Mouse (Mus musculus) embryo, embryonic 11.5 days (tissue): ENCODE measurements at regions not wholly inside any gene's neighbourhood (a gene's known extent, or its start where the extent isn't known, plus 50 kb on each side); places are given as distances from the start of the nearest gene placed in this dataset.

Experiments
- DNase-seq: peaks from one replicate; pipeline ENCODE4 v3.0.0-alpha.2; 2012; ENCODE audit warnings: low read depth, low spot score

- no peak for DNase-seq
Observed at GRCm38 (mm10) chr12:79944090-79944489, 168.7 kb downstream of the Zfp36l1 start.

GRCm38 (mm10) chr12:79942563-79943131 is 170.2 kb downstream of the Zfp36l1 start:
- no peak for DNase-seq

GRCm38 (mm10) chr12:79941828-79942227 is 171.0 kb downstream of the Zfp36l1 start:
- no peak for DNase-seq

GRCm38 (mm10) chr12:79939436-79939835 is 173.4 kb downstream of the Zfp36l1 start:
- DNase-seq = no peak

GRCm38 (mm10) chr12:79937876-79938275 is 174.9 kb downstream of the Zfp36l1 start:
- no peak for DNase-seq

- no peak for DNase-seq
Observed at GRCm38 (mm10) chr12:79936698-79937097, 176.1 kb downstream of the Zfp36l1 start.

- no peak for DNase-seq
Observed at GRCm38 (mm10) chr12:79934091-79934490, 178.7 kb downstream of the Zfp36l1 start.

- DNase-seq = no peak
Observed at GRCm38 (mm10) chr12:79932905-79933304, 179.9 kb downstream of the Zfp36l1 start.

- DNase-seq = no peak
Observed at GRCm38 (mm10) chr12:79931455-79931854, 181.4 kb downstream of the Zfp36l1 start.

GRCm38 (mm10) chr12:79929846-79930245 is 183.0 kb downstream of the Zfp36l1 start:
- DNase-seq = no peak

GRCm38 (mm10) chr12:79928739-79929380 is 184.0 kb downstream of the Zfp36l1 start:
- no peak for DNase-seq

- no peak for DNase-seq
Observed at GRCm38 (mm10) chr12:79928298-79928697, 184.5 kb downstream of the Zfp36l1 start.

- DNase-seq = no peak
Observed at GRCm38 (mm10) chr12:79925704-79926588, 186.9 kb downstream of the Zfp36l1 start.

GRCm38 (mm10) chr12:79924921-79925703 is 187.7 kb downstream of the Zfp36l1 start:
- DNase-seq = no peak

GRCm38 (mm10) chr12:79923811-79924210 is 189.0 kb downstream of the Zfp36l1 start:
- DNase-seq = no peak

- no peak for DNase-seq
Observed at GRCm38 (mm10) chr12:79921786-79922185, 191.0 kb downstream of the Zfp36l1 start.

GRCm38 (mm10) chr12:79918983-79919382 is 193.8 kb downstream of the Zfp36l1 start:
- no peak for DNase-seq

GRCm38 (mm10) chr12:79917634-79918289 is 195.1 kb downstream of the Zfp36l1 start:
- DNase-seq = no peak

GRCm38 (mm10) chr12:79916896-79917633 is 195.7 kb downstream of the Zfp36l1 start:
- DNase-seq = no peak

GRCm38 (mm10) chr12:79913898-79914297 is 198.9 kb downstream of the Zfp36l1 start:
- DNase-seq = no peak
